Mouse (Mus musculus) liver, embryonic 15.5 days (tissue): ENCODE data around the gene Mrm3. TPM values are rescaled to one million over a fixed set of nuclear protein-coding genes. Genes with fewer than 3 reads are reported as not detected.
"Not testable (repeated sequence)": the region's sequence is repeated elsewhere in the genome, so short reads cannot be mapped to it uniquely, and the experiment has no call there.

ENCODE experiments used
- ATAC-seq: fragments of 200-750 bp; cut with Nextera tagmentation; 2 replicates; pipeline ENCODE4 v1.8.0; 2017; ENCODE audit warnings: moderate number of reproducible peaks, mild to moderate bottlenecking, moderate library complexity; ENCODE audit not compliant: insufficient read depth
- H3K27ac ChIP-seq: fragments of 300-500 bp; sonication (generic); replicated peaks from 2 replicates; pipeline ENCODE4 v1.5.1; 2015; ENCODE audit warnings: mild to moderate bottlenecking, inconsistent platforms
- H3K27me3 ChIP-seq: fragments of 300-500 bp; sonication (generic); 2 replicates; pipeline ENCODE4 v1.6.1; 2015; ENCODE audit warnings: mild to moderate bottlenecking, inconsistent platforms
- H3K36me3 ChIP-seq: fragments of 300-500 bp; sonication (generic); replicated peaks from 2 replicates; pipeline ENCODE4 v1.6.1; 2015; ENCODE audit warnings: moderate library complexity, mild to moderate bottlenecking, inconsistent platforms
- H3K4me1 ChIP-seq: fragments of 300-500 bp; sonication (generic); replicated peaks from 2 replicates; pipeline ENCODE4 v1.6.1; 2015; ENCODE audit warnings: inconsistent platforms
- H3K4me2 ChIP-seq: fragments of 300-500 bp; sonication (generic); 2 replicates; pipeline ENCODE4 v1.6.1; 2015; ENCODE audit warnings: moderate library complexity, mild to moderate bottlenecking, inconsistent platforms
- H3K4me3 ChIP-seq: fragments of 300-500 bp; sonication (generic); replicated peaks from 2 replicates; pipeline ENCODE4 v1.5.1; 2015; ENCODE audit warnings: mild to moderate bottlenecking, inconsistent platforms
- H3K9ac ChIP-seq: fragments of 300-500 bp; sonication (generic); 2 replicates; pipeline ENCODE4 v1.6.1; 2015; ENCODE audit warnings: moderate library complexity, mild to moderate bottlenecking, inconsistent platforms
- H3K9me3 ChIP-seq: fragments of 300-500 bp; sonication (generic); replicated peaks from 2 replicates; pipeline ENCODE4 v1.6.1; 2016; ENCODE audit warnings: inconsistent platforms
- WGBS: fragments of 180-500 bp; shearing (Covaris S2); methylation state at CpG from one replicate; pipeline ENCODE4 v1.1.7; 2015; ENCODE audit warnings: mixed read lengths; ENCODE audit not compliant: insufficient replicate concordance; 5-methylcytosine and 5-hydroxymethylcytosine counted together
- polyA plus RNA-seq: library from polyadenylated mRNA; unstranded; fragments of >200 nt; fragmentation: Nextera tagmentation; extraction: Ambion mirVana; gene quantifications from 2 replicates; pipeline ENCODE4 v1.2.1, GENCODE M21; 2015

The Mrm3 gene
- polyA plus RNA-seq = 14.1 and 14.2 TPM in 2 replicates

DNA sequence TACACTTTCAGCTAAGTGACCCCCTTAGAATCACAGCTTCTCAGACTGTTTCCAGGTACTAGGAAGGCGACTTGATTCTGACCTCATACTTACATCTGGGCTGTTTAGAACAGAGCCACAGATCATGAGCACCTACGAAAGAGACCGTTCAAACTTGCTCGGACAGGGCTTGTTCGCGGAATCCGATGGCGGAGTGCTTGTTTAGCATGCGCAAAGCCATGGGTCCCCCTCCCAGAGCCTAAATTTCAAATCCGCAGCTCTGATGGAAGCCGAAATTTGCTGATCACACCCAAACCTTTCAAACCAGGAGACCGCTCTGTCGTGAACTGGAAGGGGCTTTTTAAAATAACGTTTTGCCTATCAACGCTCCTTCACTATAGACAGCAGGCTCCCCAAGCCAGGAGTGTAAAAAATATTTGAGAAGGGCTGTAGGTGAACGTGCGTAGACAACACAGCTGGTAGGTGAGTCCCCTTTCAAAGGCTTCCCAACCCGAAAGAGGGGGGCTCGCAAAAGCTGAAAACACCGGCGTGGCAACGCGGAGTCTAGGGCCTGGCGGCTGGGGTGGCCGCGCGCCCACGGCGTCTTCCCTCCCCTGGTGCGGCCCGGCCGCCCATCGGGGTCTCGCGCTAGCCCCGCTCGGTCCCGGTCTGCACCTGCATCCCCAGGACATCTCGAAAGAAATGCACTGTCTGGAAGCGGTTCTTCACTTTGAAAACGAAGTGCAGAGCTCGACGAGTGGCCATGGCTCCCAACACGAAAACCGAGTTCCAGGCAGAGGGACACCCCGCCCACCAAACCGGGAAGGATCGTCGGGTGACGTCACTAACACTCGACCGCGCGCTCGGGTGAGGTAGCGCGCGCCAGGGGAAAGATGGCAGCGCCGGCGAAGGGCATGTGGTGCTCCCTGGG is at the start of gene Mrm3, which contains the start of gene Glod4:
Gene Mrm3, plus strand, starts transcription at position 815 of the 910 bp plus-strand sequence.
Gene Glod4, minus strand, starts transcription at position 825 of the 910 bp plus-strand sequence.
- Histone ChIP-seq H3K4me1 (peaks cover 21% of the 10 kb centered on the region), H3K36me3 (peaks cover 19% of the 10 kb centered on the region; the same call in 1 of the 2 replicates)
- WGBS = under 1% methylated on average over 61 of the region's 61 CpGs

DNA sequence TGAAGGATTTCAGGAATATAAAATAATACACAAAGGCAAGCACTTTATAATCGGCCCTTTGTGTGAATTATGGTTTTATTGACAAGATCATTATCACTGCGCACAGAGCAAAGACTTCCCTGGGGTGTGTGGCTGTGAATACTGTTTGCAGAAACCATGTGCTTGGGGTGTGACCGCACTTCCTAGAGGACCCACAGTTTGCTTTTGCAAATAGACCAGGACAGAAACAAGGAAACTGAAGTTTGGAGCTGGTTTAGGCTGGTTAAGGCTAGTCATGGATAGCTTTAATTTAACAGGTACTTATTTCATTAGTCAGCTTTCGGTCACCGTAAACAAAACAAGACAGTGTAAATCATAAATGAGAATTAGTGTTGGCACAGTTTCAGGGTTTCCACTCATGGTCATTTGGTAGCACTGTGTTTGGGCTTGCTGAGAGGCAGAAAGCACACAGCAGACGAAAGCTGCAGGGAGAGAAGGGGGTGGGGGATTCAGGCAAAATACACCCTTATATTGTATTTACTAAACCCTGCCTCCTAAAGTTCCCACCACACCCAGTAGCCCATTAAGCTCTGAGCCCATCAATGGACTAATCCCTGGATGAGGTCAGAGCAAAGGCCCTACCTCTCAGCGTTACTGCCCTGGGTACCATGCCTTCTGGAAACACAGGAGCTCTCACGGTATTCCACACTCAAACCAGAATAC is 47.1 kb upstream of the Mrm3 start:
- no peak overlapping the region for H3K4me3 ChIP-seq
- H3K36me3 ChIP-seq = no peaks in the 10 kb centered on the region
- 59% methylated on average over 8 of the region's 8 CpGs for WGBS
- peaks cover 22% of the 10 kb centered on the region for H3K27me3 ChIP-seq
- no peak for ATAC-seq
- H3K9me3 ChIP-seq = no peaks in the 10 kb centered on the region
- H3K9ac ChIP-seq = no peak overlapping the region
- H3K4me2 ChIP-seq = no peak overlapping the region
- no peak overlapping the region for H3K27ac ChIP-seq
- peaks cover 2% of the 10 kb centered on the region; the same call in 1 of the 2 replicates for H3K4me1 ChIP-seq

More for the DNA sequence above, at the start of gene Mrm3, which contains the start of gene Glod4:
- ATAC-seq = peak; percentile 84
- H3K4me3 ChIP-seq = peak within 1 kb of the TSS; percentile 86
- peak within 1 kb of the TSS; percentile 62 for H3K27ac ChIP-seq
- H3K27me3 ChIP-seq = no peaks in the 10 kb centered on the region
- H3K4me2 ChIP-seq = peak within 1 kb of the TSS; percentile 91
- H3K9ac ChIP-seq = peak within 1 kb of the TSS; percentile 84
- no peaks in the 10 kb centered on the region for H3K9me3 ChIP-seq

DNA sequence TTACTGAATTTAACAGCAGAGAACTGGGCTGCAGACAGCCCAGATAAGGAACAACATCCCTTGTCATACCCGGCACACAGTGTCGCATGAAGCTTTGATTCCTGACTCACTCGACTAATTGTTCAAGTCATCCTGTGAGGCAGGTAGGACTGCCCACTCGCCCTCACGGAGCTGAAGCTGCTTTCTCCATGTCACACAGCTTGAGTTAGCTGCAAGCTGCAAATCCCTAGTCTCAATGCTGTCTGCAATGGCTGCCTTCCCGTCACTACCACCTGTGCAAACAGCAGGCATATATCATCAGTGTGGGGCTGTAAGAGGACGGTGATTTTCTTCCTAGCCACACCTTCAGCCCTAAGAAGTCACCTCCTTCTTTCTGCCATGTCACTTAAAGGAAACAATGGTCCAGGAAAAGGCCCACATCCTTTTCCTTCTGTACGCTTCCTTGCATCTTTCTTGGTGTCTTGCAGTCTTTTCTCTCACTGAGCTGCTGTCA is 46.5 kb upstream of the Mrm3 start:
- ATAC-seq = no peak

DNA sequence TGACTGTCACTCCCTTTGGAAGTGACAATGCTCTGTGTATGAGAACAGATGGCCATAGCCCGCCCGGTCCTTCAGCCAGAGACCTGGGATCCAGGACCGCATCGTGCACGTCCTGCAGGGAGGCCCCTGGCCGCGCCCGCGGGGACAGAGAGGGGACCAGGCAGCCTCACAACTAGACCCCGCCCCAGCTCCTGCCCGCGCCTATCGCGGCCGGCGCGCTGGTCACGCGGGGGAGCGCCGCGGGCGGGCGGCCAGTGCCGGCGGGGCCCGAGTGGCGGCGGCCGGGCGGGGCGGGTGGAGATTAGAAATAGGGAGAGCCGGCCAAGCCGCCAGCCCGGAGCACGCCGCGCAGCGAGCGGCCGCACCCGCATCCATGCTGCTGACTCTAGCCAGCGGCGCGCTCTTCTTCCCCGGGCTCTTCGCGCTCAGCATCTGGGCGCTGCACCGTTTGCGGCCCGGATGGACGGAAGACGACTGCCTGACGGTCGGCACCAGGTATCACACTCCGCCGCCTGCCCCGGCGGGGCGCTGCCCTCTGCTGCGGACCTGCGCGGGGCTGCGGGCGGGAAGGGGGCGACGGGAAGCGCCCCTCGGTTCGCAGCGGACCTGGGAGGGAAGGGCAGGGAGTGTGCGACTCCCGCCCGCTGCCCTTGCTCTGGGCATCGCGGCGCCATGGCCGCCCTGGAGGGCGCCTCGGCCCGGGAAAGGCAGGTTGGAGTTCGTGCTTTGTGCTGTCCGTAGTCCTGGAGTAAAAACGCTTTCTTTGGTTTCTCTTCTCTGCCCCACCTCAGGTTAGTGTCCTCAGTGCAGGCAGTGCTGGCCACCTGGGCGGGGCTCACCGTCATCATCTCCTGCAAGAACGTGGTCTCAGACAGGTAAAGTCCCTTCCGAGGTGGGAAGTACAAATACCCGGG is 41.5 kb upstream of the Mrm3 start:
- under 1% methylated on average over 89 of the region's 90 CpGs for WGBS
- peak; percentile 96 for ATAC-seq
- H3K36me3 ChIP-seq = no peaks in the 10 kb centered on the region
- peak overlapping the region; percentile 67 for H3K4me3 ChIP-seq
- H3K9me3 ChIP-seq = no peaks in the 10 kb centered on the region
- peaks cover 54% of the 10 kb centered on the region for H3K27me3 ChIP-seq
- peaks cover 20% of the 10 kb centered on the region for H3K4me1 ChIP-seq
- peak overlapping the region; percentile 98 for H3K4me2 ChIP-seq
- H3K27ac ChIP-seq = no peak overlapping the region
- H3K9ac ChIP-seq = peak overlapping the region; percentile 65

More for the DNA sequence above, 46.5 kb upstream of the Mrm3 start:
- H3K27me3 ChIP-seq = peaks cover 28% of the 10 kb centered on the region
- no peaks in the 10 kb centered on the region for H3K36me3 ChIP-seq
- no peak overlapping the region for H3K27ac ChIP-seq
- peaks cover 8% of the 10 kb centered on the region for H3K4me1 ChIP-seq
- 39% methylated on average over 8 of the region's 8 CpGs for WGBS
- H3K4me3 ChIP-seq = no peak overlapping the region
- no peaks in the 10 kb centered on the region for H3K9me3 ChIP-seq
- no peak overlapping the region for H3K9ac ChIP-seq
- no peak overlapping the region for H3K4me2 ChIP-seq

DNA sequence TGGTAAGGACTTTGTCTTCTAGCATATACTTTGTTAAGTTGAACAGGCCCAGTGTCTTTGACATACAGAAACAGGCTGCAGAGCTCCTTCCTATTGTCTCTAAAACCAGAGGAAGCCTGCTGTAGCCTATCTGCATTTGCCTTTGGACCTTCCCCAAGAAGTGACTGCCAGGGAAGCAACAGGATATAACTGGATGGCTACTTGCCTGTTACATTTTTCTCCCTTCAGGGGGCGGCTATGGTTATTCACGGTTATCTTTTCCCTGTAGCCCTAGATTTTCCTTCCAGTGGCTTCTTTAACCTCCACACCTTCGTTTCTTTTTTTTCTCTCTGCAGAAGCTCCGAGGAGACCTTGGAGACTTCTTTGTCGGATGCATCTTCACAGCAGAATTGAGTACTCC is 36.7 kb upstream of the Mrm3 start:
- Histone ChIP-seq H3K9me3 (no peaks in the 10 kb centered on the region), H3K4me1 (peaks cover 15% of the 10 kb centered on the region), H3K36me3 (peaks cover 11% of the 10 kb centered on the region), H3K4me2 (no peak overlapping the region), H3K4me3 (no peak overlapping the region), H3K9ac (no peak overlapping the region), H3K27me3 (peaks cover 28% of the 10 kb centered on the region), H3K27ac (no peak overlapping the region)
- no peak for ATAC-seq
- 79% methylated on average over 5 of the region's 5 CpGs for WGBS

DNA sequence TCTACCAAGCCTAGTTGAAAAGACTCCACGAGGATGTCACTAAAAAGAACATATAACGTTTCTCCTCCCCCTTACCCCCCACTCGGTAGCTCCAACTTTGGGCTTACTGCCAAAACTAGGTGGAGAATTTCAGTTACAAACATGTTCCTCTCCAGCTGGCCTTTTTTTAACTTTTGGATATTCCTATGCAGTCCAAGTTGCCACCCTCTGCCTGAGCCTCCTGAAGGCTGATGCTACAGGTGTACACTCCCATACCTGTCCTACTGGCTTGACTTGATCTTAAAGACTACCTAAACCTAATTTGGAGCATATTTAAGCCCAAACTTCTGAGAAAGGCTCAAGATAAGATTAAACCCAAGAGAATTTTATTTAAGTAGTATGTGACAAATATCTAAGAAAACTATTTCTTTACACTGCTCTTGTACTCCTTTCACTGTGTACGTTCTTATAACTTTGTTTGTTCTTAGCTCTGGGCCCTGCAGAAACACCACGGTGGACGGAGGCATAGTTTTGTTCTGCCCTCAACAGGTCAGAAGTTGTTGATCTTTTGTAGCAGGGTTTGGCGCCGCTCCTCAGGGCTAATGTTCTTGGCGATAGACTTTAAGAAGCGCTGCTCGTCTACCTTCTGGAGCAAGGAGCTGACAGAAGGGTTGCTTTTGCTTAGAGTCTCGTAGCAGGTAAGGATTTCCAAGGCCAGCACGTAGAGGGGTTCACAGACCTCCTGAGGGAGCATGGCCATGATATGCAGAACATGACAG is 33.1 kb upstream of the Mrm3 start:
- WGBS = 76% methylated on average over 13 of the region's 13 CpGs
- Histone ChIP-seq H3K9me3 (no peaks in the 10 kb centered on the region), H3K27me3 (no peaks in the 10 kb centered on the region), H3K27ac (no peak overlapping the region), H3K9ac (no peak overlapping the region), H3K4me3 (no peak overlapping the region), H3K4me1 (0 out of 2 replicates have a peak, but pooled peaks cover 5% of the 10 kb centered on the region), H3K4me2 (no peak overlapping the region), H3K36me3 (peaks cover 28% of the 10 kb centered on the region)
- ATAC-seq = no peak

- 85% methylated on average over 5 of the region's 6 CpGs for WGBS
- peaks cover 28% of the 10 kb centered on the region for H3K36me3 ChIP-seq
- ATAC-seq = not testable (repeated sequence)
Measured at GRCm38 (mm10) chr11:76211595-76211994, 31.9 kb upstream of the Mrm3 start.

GRCm38 (mm10) chr11:76213841-76214240 is 29.7 kb upstream of the Mrm3 start:
- H3K9ac ChIP-seq = no peak overlapping the region
- no peak overlapping the region for H3K4me3 ChIP-seq
- H3K4me2 ChIP-seq = no peak overlapping the region
- no peak overlapping the region for H3K27ac ChIP-seq
- no peak for ATAC-seq
- no peaks in the 10 kb centered on the region for H3K27me3 ChIP-seq
- no peaks in the 10 kb centered on the region for H3K9me3 ChIP-seq
- 77% methylated on average over 5 of the region's 5 CpGs for WGBS
- peaks cover 35% of the 10 kb centered on the region for H3K4me1 ChIP-seq
- peaks cover 24% of the 10 kb centered on the region for H3K36me3 ChIP-seq

More at GRCm38 (mm10) chr11:76211595-76211994, 31.9 kb upstream of the Mrm3 start:
- H3K27ac ChIP-seq, H3K4me2 ChIP-seq, H3K4me3 ChIP-seq, H3K9ac ChIP-seq, H3K9me3 ChIP-seq, H3K27me3 ChIP-seq: not testable (repeated sequence)
- H3K4me1 ChIP-seq = peaks cover 16% of the 10 kb centered on the region

GRCm38 (mm10) chr11:76215011-76215410 is 28.5 kb upstream of the Mrm3 start:
- H3K27me3 ChIP-seq = no peaks in the 10 kb centered on the region
- ATAC-seq = no peak
- peaks cover 35% of the 10 kb centered on the region for H3K4me1 ChIP-seq
- H3K36me3 ChIP-seq = peaks cover 32% of the 10 kb centered on the region
- H3K27ac ChIP-seq = no peak overlapping the region
- 64% methylated on average over 2 of the region's 2 CpGs for WGBS
- no peak overlapping the region for H3K9ac ChIP-seq
- H3K9me3 ChIP-seq = no peaks in the 10 kb centered on the region
- no peak overlapping the region for H3K4me2 ChIP-seq
- H3K4me3 ChIP-seq = no peak overlapping the region
